Mouse (Mus musculus): ENCODE measurements around the gene Sowahb. TPM values are rescaled to one million over a fixed set of nuclear protein-coding genes. Genes with fewer than 3 reads are reported as not detected.
"Not testable (repeated sequence)": the region's sequence is repeated elsewhere in the genome, so short reads cannot be mapped to it uniquely, and the experiment has no call there.

The Sowahb gene
- polyA plus RNA-seq, 1 experiment from 2014 or later, result not detected

DNA sequence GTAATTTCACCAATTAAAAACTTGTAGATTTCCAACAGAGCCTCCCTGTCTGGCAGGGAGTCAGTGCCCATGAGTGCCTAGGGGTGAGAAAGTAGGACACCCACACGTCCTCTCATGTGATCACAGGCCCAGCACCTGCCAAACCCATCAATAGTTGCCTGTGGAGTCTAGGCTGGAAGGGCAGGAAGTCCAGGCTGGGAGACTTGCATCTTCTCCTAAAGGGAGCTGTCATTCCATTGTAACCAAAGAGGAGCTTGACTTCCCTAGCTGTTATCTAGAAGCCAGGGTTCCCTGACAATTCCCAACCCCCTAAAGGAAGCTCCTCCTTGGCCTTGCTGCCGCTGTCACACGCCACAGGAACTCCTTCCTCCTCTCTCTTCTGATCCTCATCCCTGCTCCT is 14.0 kb downstream of the Sowahb start:
- H3K27me3 ChIP-seq (ENCODE audit: control insufficient read depth, insufficient read depth, low read length), result no peaks in the 10 kb centered on the region
- WGBS, result 54% methylated on average over 3 of the region's 3 CpGs
- ATAC-seq (ENCODE audit: low FRiP score), result no peak

GRCm38 (mm10) chr5:93030411-93030810 is 14.4 kb downstream of the Sowahb start:
- Histone ChIP-seq H3K4me3 (replicated peaks; ENCODE audit: low read length) (no peak overlapping the region), H3K36me3 (replicated peaks; ENCODE audit: control insufficient read depth, insufficient read depth) (no peaks in the 10 kb centered on the region), H3K4me1 (replicated peaks; ENCODE audit: control insufficient read depth, insufficient read depth, low read length) (no peaks in the 10 kb centered on the region), H3K27me3 (ENCODE audit: control insufficient read depth, insufficient read depth, low read length) (no peaks in the 10 kb centered on the region), H3K27ac (no peak overlapping the region), H3K9me3 (ENCODE audit: control insufficient read depth, low read length) (no peaks in the 10 kb centered on the region), H3K9ac (no peak overlapping the region), H3K4me2 (replicated peaks) (no peak overlapping the region)
- DNase-seq (ENCODE audit: low spot score), result no peak
- no peak for ATAC-seq (ENCODE audit: low FRiP score)
- WGBS, result 88% methylated on average over 5 of the region's 5 CpGs

More for the DNA sequence above, 14.0 kb downstream of the Sowahb start:
- Histone ChIP-seq H3K4me3 (replicated peaks; ENCODE audit: low read length) (no peak overlapping the region), H3K27ac (no peak overlapping the region), H3K4me2 (replicated peaks) (no peak overlapping the region), H3K9me3 (ENCODE audit: control insufficient read depth, low read length) (no peaks in the 10 kb centered on the region), H3K36me3 (replicated peaks; ENCODE audit: control insufficient read depth, insufficient read depth) (no peaks in the 10 kb centered on the region), H3K9ac (no peak overlapping the region), H3K4me1 (replicated peaks; ENCODE audit: control insufficient read depth, insufficient read depth, low read length) (no peaks in the 10 kb centered on the region)
- DNase-seq (ENCODE audit: low spot score), result no peak

GRCm38 (mm10) chr5:93027120-93027675 is 17.6 kb downstream of the Sowahb start:
- WGBS, result 64% methylated on average over 9 of the region's 9 CpGs
- no peak for DNase-seq (ENCODE audit: low spot score)
- ATAC-seq (ENCODE audit: low FRiP score), result no peak
- no peaks in the 10 kb centered on the region for H3K36me3 ChIP-seq (replicated peaks; ENCODE audit: control insufficient read depth, insufficient read depth)
- H3K9me3 ChIP-seq (ENCODE audit: control insufficient read depth, low read length), result no peaks in the 10 kb centered on the region
- no peaks in the 10 kb centered on the region for H3K27me3 ChIP-seq (ENCODE audit: control insufficient read depth, insufficient read depth, low read length)
- no peak overlapping the region for H3K27ac ChIP-seq
- H3K9ac ChIP-seq, result no peak overlapping the region
- H3K4me1 ChIP-seq (replicated peaks; ENCODE audit: control insufficient read depth, insufficient read depth, low read length), result no peaks in the 10 kb centered on the region
- H3K4me2 ChIP-seq (replicated peaks), result no peak overlapping the region
- no peak overlapping the region for H3K4me3 ChIP-seq (replicated peaks; ENCODE audit: low read length)

GRCm38 (mm10) chr5:93026437-93027119 is 18.2 kb downstream of the Sowahb start:
- no peaks in the 10 kb centered on the region for H3K9me3 ChIP-seq (ENCODE audit: control insufficient read depth, low read length)
- H3K4me2 ChIP-seq (replicated peaks), result no peak overlapping the region
- no peak overlapping the region for H3K27ac ChIP-seq
- H3K27me3 ChIP-seq (ENCODE audit: control insufficient read depth, insufficient read depth, low read length), result no peaks in the 10 kb centered on the region
- H3K4me3 ChIP-seq (replicated peaks; ENCODE audit: low read length), result no peak overlapping the region
- H3K36me3 ChIP-seq (replicated peaks; ENCODE audit: control insufficient read depth, insufficient read depth), result no peaks in the 10 kb centered on the region
- H3K9ac ChIP-seq, result no peak overlapping the region
- WGBS, result 59% methylated on average over 4 of the region's 4 CpGs
- no peaks in the 10 kb centered on the region for H3K4me1 ChIP-seq (replicated peaks; ENCODE audit: control insufficient read depth, insufficient read depth, low read length)
- no peak for DNase-seq (ENCODE audit: low spot score)
- ATAC-seq (ENCODE audit: low FRiP score), result no peak

DNA sequence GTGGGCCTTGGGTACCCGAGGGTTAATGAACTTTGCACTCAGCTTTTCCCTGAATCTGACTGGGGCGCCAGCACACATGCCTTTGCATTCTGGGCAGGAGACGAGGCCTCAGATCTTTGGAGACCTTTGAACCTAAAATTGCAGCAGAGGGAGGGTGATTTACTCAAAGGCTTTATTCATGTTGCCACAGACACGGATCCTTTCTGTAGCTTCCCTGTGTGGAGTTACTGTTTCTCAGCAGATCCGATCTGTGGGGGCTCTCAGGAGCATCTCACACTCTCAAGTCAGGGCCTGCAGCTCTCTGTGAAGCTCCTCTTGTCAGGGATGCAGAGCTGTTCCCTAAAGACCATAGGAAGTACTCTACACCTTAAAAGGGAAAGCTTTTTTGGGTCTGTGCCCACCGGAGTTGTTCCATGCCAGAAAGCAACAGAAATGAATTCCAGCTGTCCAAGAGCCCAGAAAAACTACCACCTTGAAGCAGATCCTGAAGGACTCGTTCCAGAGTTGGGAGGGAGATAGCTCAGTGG is 20.0 kb downstream of the Sowahb start:
- WGBS, result 28% methylated on average over 7 of the region's 7 CpGs
- no peaks in the 10 kb centered on the region for H3K4me1 ChIP-seq (replicated peaks; ENCODE audit: control insufficient read depth, insufficient read depth, low read length)
- DNase-seq (ENCODE audit: low spot score) (no peak), ATAC-seq (ENCODE audit: low FRiP score) (no peak)
- no peaks in the 10 kb centered on the region for H3K36me3 ChIP-seq (replicated peaks; ENCODE audit: control insufficient read depth, insufficient read depth)
- no peak overlapping the region for H3K9ac ChIP-seq
- H3K4me2 ChIP-seq (replicated peaks), result no peak overlapping the region
- no peak overlapping the region for H3K4me3 ChIP-seq (replicated peaks; ENCODE audit: low read length)
- H3K27me3 ChIP-seq (ENCODE audit: control insufficient read depth, insufficient read depth, low read length), result no peaks in the 10 kb centered on the region
- no peaks in the 10 kb centered on the region for H3K9me3 ChIP-seq (ENCODE audit: control insufficient read depth, low read length)
- no peak overlapping the region for H3K27ac ChIP-seq

DNA sequence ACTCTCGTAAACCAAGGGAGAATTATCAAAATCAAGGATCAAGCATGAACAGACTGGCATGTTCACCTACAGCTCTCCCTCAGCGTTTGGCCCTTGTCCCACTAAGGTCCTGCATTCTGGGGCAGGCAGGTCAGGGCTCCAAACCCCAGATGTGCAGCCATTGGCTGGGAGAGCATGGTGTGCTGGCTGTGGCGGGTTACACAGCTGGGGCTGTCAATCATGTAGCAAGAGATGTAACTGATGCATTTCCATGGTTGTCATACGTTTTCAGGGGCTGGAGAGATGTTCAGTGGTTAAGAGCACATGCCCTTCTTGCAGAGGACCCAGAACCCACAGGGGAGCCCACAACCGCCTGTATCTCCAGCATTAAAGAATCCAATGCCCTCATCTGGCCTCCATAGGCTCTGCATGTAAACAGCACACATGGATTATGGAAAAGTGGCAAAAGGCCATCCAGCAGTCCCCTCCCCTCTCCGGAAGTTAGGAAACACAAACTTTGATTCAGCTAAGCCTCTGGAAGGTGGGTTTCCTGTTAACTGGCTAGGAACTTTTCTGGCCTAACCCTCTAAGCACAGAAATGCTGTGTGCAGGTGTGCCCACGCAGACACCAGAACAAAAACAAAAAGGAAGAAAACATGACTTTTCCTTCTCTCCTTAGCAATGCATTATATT is 22.6 kb downstream of the Sowahb start:
- Histone ChIP-seq H3K9ac (no peak overlapping the region), H3K4me3 (replicated peaks; ENCODE audit: low read length) (no peak overlapping the region), H3K36me3 (replicated peaks; ENCODE audit: control insufficient read depth, insufficient read depth) (no peaks in the 10 kb centered on the region), H3K27ac (no peak overlapping the region), H3K4me1 (replicated peaks; ENCODE audit: control insufficient read depth, insufficient read depth, low read length) (no peaks in the 10 kb centered on the region), H3K4me2 (replicated peaks) (no peak overlapping the region), H3K27me3 (ENCODE audit: control insufficient read depth, insufficient read depth, low read length) (no peaks in the 10 kb centered on the region), H3K9me3 (ENCODE audit: control insufficient read depth, low read length) (no peaks in the 10 kb centered on the region)
- ATAC-seq (ENCODE audit: low FRiP score) (no peak), DNase-seq (ENCODE audit: low spot score) (no peak)
- WGBS, result 59% methylated on average over 7 of the region's 7 CpGs

GRCm38 (mm10) chr5:93020024-93020666 is 24.7 kb downstream of the Sowahb start:
- no peaks in the 10 kb centered on the region for H3K27me3 ChIP-seq (ENCODE audit: control insufficient read depth, insufficient read depth, low read length)
- H3K27ac ChIP-seq, result no peak overlapping the region
- H3K9ac ChIP-seq, result no peak overlapping the region
- WGBS, result 69% methylated on average over 6 of the region's 6 CpGs
- H3K4me1 ChIP-seq (replicated peaks; ENCODE audit: control insufficient read depth, insufficient read depth, low read length), result no peaks in the 10 kb centered on the region
- no peak for DNase-seq (ENCODE audit: low spot score)
- no peaks in the 10 kb centered on the region for H3K9me3 ChIP-seq (ENCODE audit: control insufficient read depth, low read length)
- H3K4me3 ChIP-seq (replicated peaks; ENCODE audit: low read length), result no peak overlapping the region
- H3K36me3 ChIP-seq (replicated peaks; ENCODE audit: control insufficient read depth, insufficient read depth), result no peaks in the 10 kb centered on the region
- no peak for ATAC-seq (ENCODE audit: low FRiP score)
- no peak overlapping the region for H3K4me2 ChIP-seq (replicated peaks)

- ATAC-seq (ENCODE audit: low FRiP score); DNase-seq (ENCODE audit: low spot score); H3K9me3 ChIP-seq (ENCODE audit: control insufficient read depth, low read length); H3K4me2 ChIP-seq (replicated peaks); H3K27me3 ChIP-seq (ENCODE audit: control insufficient read depth, insufficient read depth, low read length); H3K4me1 ChIP-seq (replicated peaks; ENCODE audit: control insufficient read depth, insufficient read depth, low read length); H3K36me3 ChIP-seq (replicated peaks; ENCODE audit: control insufficient read depth, insufficient read depth); H3K4me3 ChIP-seq (replicated peaks; ENCODE audit: low read length); H3K9ac ChIP-seq; H3K27ac ChIP-seq: not testable (repeated sequence)
- WGBS, result 96% methylated on average over 10 of the region's 10 CpGs
Observed at GRCm38 (mm10) chr5:93019207-93019606, 25.6 kb downstream of the Sowahb start.

DNA sequence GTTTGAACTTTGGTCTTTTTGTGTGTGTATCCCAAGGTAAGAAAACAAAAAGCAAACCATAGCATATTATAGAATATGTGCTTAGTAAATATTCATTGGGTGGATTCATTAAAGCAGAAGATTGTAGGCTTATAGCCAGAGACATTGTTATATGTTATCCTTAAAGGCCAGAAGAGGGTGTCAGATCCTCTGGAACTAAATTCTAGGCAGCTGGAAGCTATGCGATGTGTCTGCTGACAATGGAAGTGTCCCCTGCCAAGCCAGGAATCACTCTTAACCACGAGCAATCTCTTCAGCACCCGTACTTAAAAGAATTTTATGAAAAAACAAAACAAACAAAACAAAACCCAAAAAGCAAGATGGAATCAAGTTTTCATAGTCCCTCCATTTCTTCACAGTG is 27.1 kb downstream of the Sowahb start:
- no peaks in the 10 kb centered on the region for H3K36me3 ChIP-seq (replicated peaks; ENCODE audit: control insufficient read depth, insufficient read depth)
- DNase-seq (ENCODE audit: low spot score), result no peak
- H3K4me2 ChIP-seq (replicated peaks), result no peak overlapping the region
- no peaks in the 10 kb centered on the region for H3K9me3 ChIP-seq (ENCODE audit: control insufficient read depth, low read length)
- H3K27me3 ChIP-seq (ENCODE audit: control insufficient read depth, insufficient read depth, low read length), result no peaks in the 10 kb centered on the region
- no peak overlapping the region for H3K9ac ChIP-seq
- WGBS, result 73% methylated on average over 3 of the region's 3 CpGs
- H3K4me1 ChIP-seq (replicated peaks; ENCODE audit: control insufficient read depth, insufficient read depth, low read length), result no peaks in the 10 kb centered on the region
- no peak overlapping the region for H3K4me3 ChIP-seq (replicated peaks; ENCODE audit: low read length)
- ATAC-seq (ENCODE audit: low FRiP score), result no peak
- no peak overlapping the region for H3K27ac ChIP-seq

Measured in hindbrain, embryonic 14.5 days (tissue).